Mouse (Mus musculus) CD4-positive, CD25-positive, alpha-beta regulatory T cell, adult 2 months (primary cell): ENCODE results near the gene Gm39653.

Experiments
- DNase-seq: peaks from one replicate; pipeline ENCODE4 v3.0.0-alpha.2; 2012; ENCODE audit warnings: low read depth, low spot score

The Gm39653 gene

GRCm38 (mm10) chr1:63615668-63616067 lies at the start of gene Gm39653:
Gene Gm39653 (plus strand): TSS chr1:63615968.
- DNase-seq, result no peak

- DNase-seq, result no peak
Measured at GRCm38 (mm10) chr1:63566501-63566900, 49.3 kb upstream of the Gm39653 start.

- no peak for DNase-seq
Measured at GRCm38 (mm10) chr1:63567031-63567430, 48.7 kb upstream of the Gm39653 start.

GRCm38 (mm10) chr1:63572229-63572628 lies 43.5 kb upstream of the Gm39653 start:
- no peak for DNase-seq

- no peak for DNase-seq
Measured at GRCm38 (mm10) chr1:63573432-63573831, 42.3 kb upstream of the Gm39653 start.

GRCm38 (mm10) chr1:63573864-63574611 lies 41.7 kb upstream of the Gm39653 start:
- DNase-seq, result no peak

GRCm38 (mm10) chr1:63576803-63577202 lies 39.0 kb upstream of the Gm39653 start:
- DNase-seq, result no peak

- no peak for DNase-seq
Measured at GRCm38 (mm10) chr1:63579153-63579552, 36.6 kb upstream of the Gm39653 start.

GRCm38 (mm10) chr1:63586869-63587268 lies 28.9 kb upstream of the Gm39653 start:
- no peak for DNase-seq

- DNase-seq, result no peak
Measured at GRCm38 (mm10) chr1:63603870-63604500, 11.8 kb upstream of the Gm39653 start.

- no peak for DNase-seq
Measured at GRCm38 (mm10) chr1:63609613-63610012, 6.2 kb upstream of the Gm39653 start.

GRCm38 (mm10) chr1:63614594-63614993 lies 1.2 kb upstream of the Gm39653 start:
- no peak for DNase-seq

GRCm38 (mm10) chr1:63628211-63628610 lies 12.4 kb downstream of the Gm39653 start:
- no peak for DNase-seq

- peak; percentile 10 for DNase-seq
Measured at GRCm38 (mm10) chr1:63630390-63630789, 14.6 kb downstream of the Gm39653 start.

- DNase-seq, result no peak
Measured at GRCm38 (mm10) chr1:63639921-63640320, 24.2 kb downstream of the Gm39653 start.

- DNase-seq, result peak; percentile 69
Measured at GRCm38 (mm10) chr1:63658016-63658415, 42.2 kb downstream of the Gm39653 start.

- DNase-seq, result peak; percentile 78
Measured at GRCm38 (mm10) chr1:63659591-63659990, 43.8 kb downstream of the Gm39653 start.

GRCm38 (mm10) chr1:63666089-63666488 lies 50.3 kb downstream of the Gm39653 start:
- DNase-seq, result no peak

GRCm38 (mm10) chr1:63667201-63667948 lies 51.6 kb downstream of the Gm39653 start:
- no peak for DNase-seq

- DNase-seq, result no peak
Measured at GRCm38 (mm10) chr1:63667949-63668851, 52.4 kb downstream of the Gm39653 start.

- DNase-seq, result peak; percentile 60
Measured at GRCm38 (mm10) chr1:63668852-63669160, 53.0 kb downstream of the Gm39653 start.
